Mouse (Mus musculus): ENCODE data around the gene 6430531B16Rik.

The 6430531B16Rik gene

DNA sequence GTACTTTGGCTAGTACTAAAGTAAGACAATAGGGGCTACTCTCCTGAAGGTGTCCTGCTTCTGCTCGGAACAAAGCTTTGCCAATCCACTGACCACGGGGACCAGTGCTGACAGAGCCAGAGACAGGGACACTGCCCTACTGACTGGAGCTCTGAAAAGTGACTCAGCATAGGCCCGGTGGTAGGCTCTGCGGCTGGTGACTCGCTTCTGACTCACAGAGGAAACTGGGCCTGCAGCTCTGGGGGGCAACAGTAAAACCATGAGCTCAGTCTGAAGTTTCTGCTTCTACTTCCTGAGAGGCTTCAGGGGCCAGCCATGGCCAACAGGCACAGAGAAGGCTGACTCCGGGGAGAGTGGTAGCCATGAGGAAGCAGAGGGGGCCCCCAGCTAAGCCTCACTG is 7.1 kb downstream of the 6430531B16Rik start:
- CTCF ChIA-PET = interaction anchor here (0.6 to 2.2 kb wide), 2 partner anchors 20 to 23 kb away, joined by 6 to 7 read pairs; no protein-coding TSS in a partner anchor

DNA sequence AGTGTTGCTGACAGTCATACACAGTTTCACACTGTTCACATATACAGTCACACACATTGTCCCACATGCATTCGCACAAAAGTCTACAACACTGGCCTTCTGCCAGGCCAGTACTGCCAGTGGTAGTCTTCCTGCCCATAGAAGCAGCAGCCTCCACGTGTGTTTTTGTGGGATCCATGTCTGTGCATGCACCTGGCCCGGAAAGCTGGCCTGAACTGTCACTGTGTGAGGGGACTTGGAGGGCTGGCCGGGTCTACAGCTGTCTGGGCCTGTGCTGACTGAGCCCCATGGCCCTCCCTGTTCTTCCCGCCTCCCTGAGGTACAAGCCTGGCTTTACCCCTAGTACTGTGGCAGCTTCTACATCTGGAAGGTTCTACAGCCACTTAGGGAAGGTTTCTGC is 7.6 kb downstream of the 6430531B16Rik start:
- CTCF ChIA-PET = interaction anchor here (2.2 kb wide), 1 partner anchor 24 kb away, joined by 7 read pairs; no protein-coding TSS in a partner anchor

DNA sequence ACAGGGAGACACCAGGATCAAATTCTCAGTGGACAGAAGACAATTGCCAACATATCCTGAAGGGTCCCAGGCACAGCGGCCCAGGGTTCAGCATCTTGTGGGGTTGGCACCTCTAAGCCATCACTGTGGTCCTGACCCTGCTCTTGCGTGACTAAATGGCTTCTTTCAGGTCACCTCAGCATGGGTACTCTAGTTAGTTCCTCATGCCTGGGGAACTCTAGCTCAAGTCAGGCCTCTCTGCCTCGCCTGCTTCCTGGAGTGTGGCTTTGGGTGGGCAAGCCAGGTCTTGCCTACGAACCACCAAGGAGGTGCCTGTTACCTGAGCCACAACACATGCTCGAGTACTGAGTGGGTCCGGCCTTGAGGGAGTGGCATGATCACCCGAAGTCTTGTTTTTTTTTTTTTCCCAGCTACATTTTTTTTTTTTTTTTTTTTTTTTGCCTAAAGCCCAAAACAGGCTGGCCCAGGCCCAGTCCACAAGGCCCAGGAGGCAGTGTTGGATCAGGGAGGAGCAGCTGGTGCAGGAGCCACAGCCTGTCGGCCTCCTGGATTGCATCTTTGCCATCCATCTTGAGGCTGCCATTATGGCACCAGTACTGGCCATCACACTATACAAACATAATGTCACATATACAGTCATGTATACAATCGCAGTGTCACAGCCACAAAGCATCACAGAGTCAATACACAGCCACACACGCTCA is 8.2 kb downstream of the 6430531B16Rik start:
- CTCF ChIA-PET = interaction anchor here (0.8 to 2.2 kb wide), 3 partner anchors 10 to 25 kb away, joined by 3 to 7 read pairs (median 3); no protein-coding TSS in a partner anchor

DNA sequence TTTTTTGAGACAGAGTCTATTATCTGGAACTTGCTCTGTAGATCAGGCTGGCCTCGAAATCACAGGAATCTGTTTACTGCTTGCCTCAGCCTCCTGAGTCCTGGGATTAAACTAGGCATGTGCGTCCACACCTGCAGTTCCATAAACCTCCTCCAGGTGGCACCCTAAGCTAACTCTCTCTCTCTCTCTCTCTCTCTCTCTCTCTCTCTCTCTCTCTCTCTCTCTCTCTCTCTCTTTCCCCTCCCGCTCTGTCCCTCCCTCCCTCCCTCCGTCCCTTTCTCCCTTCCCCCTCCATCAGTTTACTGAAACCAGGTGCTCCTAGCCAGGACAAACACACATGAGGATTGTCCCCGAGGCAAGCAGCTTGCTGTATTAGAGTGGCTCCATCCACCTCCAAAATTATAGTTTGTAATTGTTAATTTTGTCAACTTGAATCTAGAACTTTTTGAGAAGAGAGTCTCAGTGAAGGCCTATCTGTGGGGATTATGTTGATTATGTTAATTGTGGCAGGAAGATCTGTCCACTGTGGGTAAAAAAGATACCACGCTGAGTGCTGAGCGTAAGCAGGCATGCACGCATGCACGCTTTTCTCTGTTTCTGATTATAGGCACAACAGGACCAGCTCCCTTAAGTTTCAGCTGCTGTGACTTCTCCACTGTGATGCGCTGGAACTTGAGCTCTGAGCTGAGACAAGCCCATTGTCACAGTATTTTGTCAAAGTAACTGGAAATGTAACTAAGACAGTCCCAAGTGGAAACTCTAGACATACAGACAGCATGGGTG is 9.0 kb downstream of the 6430531B16Rik start:
- CTCF ChIA-PET = interaction anchor here (0.6 to 2.2 kb wide), 8 partner anchors 10 to 220 kb away, joined by 3 to 11 read pairs (median 3); no protein-coding TSS in a partner anchor

DNA sequence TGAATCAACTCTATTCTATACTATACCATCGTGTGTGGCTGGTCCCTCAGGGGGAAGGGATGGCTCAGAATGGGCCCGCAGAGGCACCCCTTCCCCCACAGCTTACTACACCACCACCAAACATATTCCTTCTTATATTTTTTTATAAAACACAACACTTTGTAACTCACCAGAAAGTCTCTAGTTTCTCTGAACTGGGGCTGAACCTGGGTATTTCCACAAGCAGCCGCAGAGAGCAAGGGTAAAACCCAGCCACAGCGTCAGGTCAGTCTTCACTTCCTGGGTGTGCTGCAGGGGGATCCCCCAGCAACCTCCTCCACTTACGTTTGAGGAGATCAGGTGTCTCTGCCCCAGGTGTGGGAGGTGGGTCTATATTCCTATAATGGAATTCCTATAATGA is 10.1 kb downstream of the 6430531B16Rik start:
- CTCF ChIA-PET = interaction anchor here (0.7 to 1.5 kb wide), 3 partner anchors 19 to 60 kb away, joined by 3 to 4 read pairs (median 4); no protein-coding TSS in a partner anchor

DNA sequence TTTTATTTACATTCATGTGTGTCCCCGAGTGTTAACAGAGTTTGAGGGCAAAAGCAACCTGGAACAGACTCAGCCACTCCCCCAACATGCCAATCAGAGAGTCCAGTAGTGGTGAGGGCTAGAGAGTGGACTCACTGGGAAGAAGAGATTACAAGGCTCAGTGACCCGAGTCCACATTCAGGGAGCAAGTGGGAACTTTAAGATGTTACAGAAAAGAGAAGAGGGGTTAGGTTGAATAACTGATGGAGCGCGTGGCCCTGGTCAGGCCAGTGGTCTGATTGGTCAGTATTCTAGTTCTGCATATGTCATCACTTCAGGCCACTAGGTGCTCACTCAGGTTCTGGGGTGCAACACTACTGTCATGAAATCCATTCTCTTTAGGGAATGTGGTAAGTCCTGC is 11.4 kb downstream of the 6430531B16Rik start:
- CTCF ChIA-PET = interaction anchor here (1.5 kb wide), 1 partner anchor 28 kb away, joined by 4 read pairs; no protein-coding TSS in a partner anchor

DNA sequence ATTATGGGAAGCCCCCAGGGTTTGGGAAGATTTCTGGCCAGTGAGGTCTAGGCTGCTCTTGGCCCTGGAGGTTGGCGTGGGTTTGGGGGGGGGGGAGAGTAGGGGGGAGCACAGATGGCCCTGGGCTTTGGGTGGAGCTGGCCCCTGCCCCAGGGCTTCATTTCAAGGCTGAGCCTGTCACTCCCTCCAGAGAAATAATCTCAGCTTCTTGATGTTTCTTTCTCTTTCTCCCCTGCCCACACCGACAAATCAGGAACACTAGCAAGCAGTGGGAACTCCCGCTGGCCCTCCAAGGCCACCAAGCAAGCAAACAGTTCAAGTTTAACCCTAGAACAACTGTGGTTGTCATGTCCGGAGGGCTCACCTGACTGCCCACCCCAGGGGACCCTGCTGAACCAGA is 14.7 kb downstream of the 6430531B16Rik start:
- CTCF ChIA-PET = interaction anchor here (0.7 to 0.8 kb wide), 2 partner anchors 25 to 100 kb away, joined by 4 to 5 read pairs; no protein-coding TSS in a partner anchor

DNA sequence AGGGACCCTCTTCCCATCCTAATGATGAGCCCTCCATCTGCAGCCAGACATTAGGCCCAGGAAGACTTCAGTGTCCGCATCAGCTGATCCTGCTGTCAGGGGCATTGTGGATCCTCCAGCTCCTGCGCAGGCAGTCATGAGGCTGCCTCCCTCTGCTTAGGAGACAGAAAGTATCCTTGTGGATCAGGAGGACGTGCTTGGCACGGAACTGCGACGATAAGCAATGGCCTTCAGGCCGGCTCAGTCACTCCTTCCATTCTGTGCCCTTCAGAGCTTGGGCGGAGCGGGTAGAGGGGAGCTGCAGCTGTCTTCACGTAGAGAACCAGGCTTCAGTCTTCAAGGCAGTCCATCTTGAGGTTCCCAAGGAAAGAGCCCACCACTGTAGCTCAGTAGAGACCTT is 17.4 kb downstream of the 6430531B16Rik start:
- CTCF ChIA-PET = no interaction called here

DNA sequence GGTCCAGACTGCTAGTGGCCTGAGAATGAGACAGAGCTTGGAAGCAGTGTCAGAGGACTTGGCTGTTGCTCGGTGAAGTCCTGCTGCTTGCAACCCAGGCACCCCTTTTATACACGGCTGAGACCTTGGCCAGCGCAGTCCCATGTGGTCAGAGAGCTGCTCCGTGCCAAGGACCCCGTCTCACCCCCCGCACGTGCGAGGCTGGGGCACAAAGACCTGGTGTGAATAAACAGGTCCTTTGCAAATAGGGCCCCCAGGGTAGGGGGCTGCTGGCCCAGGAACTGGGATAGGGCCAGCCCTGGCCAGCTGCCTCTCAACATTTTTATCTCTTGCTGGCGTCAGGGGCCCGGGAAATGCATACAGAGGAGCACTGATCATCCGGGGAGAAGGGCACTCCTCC is 20.6 kb downstream of the 6430531B16Rik start:
- CTCF ChIA-PET = interaction anchor here (0.6 to 1.1 kb wide), 2 partner anchors 12 to 23 kb away, joined by 3 to 12 read pairs; no protein-coding TSS in a partner anchor

DNA sequence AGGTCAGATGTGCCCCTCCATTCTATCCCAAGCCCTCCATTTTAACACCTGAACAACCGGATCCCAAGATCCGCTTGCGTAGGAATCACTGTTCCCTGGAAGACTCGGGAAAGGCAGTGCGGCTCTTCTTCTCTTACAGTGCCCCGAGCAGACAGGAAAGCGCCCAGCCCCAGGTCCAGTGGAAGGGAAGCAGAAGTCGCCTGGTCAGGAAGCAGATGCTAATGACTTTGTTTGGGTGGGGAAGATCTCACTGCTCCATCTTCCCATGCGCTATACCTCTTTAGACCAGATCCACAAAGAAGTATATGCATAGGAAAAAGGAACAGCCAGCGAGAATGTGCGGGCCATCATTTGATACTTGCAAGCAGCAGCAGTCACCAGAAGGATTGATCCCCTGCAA is 21.1 kb downstream of the 6430531B16Rik start:
- CTCF ChIA-PET = interaction anchor here (1.1 kb wide), 1 partner anchor 12 kb away, joined by 3 read pairs; no protein-coding TSS in a partner anchor

DNA sequence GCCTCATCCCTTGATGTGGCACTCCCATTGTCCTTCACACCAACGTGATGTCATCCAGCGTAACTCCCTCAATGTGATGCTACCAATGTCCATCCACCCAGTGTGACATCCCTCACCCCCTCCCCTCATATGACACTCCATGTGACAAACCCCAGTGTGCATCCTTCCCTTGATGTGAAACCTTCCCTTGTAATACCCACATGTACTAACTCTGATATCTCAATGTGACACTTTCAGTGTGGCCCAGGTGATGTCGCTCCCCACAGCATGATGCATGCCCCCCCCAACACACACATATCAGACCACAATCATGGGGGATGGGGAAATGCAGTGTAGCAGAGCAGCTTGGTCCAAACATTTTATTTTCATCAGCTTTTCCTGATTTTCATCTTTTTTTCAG is 21.9 kb downstream of the 6430531B16Rik start:
- CTCF ChIA-PET = no interaction called here

DNA sequence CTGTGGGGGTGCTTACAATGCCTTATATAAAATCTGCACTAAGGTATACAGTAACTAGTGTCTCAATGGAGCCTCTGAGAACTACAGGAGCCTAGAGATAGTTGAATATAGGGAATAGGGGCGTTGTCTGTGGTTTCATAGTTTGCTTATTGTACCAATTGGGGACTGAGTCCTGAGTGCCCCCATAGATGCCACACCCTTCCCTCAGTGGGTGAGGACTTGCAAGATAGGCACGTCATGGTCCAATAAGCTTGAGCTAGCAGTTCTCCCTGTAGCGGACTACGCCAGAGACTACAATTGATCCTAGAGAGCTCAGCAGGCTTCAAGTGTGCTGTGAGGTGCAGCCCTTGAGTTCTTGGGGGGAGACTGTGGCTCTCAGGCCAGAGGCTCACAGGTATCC is 23.1 kb downstream of the 6430531B16Rik start:
- CTCF ChIA-PET = no interaction called here

DNA sequence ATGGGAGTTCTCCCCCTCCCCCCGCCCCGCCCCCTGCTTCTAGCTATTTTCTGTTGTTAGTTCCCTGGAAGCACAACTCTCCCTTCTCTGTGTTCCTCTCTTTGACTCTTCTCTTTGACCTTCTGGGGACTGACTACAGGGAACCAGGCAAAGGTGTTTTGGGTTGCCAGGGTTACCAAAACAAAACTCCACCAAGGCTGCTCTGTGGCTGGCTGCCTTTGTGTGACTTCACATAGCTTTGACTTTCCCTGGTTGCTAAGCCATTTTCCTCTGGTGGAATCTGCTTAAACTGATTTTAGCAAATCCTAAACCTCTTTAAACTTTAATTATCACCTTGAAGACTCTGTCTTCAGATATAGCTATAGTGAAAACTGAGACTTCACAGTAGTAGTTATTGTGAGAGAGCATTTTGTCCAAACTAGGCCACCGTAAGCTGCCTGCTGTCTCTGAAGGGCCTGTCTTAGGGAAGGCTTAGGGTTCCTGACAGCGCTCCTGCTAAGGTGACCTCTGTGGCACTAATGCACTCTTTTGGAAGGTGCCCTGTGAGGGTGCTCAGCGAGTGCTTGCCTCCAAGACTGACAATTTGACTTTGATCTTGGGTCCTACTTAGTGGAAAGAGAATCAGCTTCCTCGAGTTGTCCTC is 26.4 kb downstream of the 6430531B16Rik start:
- CTCF ChIA-PET = interaction anchor here (0.5 to 0.6 kb wide), 2 partner anchors 138 to 151 kb away, joined by 3 to 4 read pairs; no protein-coding TSS in a partner anchor

DNA sequence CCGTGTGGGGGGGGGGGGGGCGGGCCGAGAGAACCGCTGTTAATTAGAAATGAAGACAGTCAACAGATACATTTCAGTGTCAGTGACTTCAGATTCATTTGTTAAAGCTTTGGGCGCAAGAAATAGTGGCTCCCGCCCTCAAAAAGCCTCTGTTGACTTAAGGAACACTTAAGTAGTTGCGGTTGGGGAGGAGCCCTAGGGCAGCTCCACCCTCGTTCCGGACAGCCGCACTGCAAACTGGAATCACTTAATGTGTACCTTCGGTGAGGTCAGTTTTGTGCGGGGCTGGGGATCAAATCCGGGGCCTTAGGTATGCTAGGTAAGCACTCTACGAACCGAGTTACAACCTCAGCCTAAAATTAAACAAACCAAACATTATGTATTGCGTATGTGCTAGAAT is 27.5 kb downstream of the 6430531B16Rik start:
- CTCF ChIA-PET = interaction anchor here (0.6 to 0.7 kb wide), 2 partner anchors 20 to 48 kb away, joined by 6 read pairs; no protein-coding TSS in a partner anchor

DNA sequence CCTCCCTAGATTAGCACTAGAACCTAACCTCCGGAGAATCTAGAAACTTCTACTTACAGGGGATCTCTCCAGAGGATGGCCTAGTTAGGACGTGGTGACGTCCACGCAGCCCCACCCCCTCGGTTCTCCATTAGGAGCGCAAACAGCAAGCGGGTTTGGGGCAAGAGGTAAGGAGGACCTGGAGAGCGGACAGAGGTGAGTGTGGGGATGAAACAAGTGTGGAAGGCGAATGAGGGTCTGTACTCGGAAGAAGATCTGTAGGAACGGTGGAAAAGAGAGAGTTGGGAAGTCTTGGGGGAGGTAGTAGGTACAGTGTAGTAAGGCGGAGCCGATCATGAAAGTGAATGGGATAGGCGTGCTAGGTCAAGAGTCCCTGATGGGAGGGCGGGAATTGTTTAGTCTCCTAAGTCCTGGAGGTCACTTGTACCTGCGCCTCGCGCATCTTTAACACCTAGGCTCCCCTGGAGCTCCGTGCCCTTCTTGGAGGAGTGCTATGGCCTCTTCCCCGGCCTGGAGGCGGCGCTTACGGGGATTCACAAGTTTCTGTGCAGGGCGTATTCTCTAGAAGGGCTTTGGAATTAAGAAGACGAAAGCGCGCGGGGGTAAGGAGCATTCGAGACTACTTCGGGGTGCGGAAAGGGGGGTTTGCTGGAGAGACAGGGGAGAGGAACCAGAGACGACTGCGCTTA is 28.1 kb downstream of the 6430531B16Rik start:
- CTCF ChIA-PET = no interaction called here

DNA sequence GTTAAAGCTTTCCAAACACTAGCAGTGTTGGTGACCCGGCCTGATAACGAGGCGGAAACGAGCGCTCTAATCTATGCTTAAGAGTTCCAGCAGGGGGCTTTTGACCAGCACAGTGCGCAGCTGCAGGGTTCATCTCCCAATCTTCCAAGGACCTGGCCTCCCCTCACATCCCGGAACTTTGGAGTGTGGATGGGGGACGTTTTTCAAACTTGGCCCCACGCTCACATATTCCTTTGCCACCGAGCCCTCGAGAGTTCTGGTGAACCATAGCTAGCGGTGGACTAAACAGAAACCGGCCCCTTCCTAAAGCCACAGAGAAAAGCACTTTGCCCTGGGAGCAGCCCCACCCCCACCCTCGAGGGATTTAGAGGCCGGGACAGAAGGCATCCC is 28.7 kb downstream of the 6430531B16Rik start:
- CTCF ChIA-PET = no interaction called here

DNA sequence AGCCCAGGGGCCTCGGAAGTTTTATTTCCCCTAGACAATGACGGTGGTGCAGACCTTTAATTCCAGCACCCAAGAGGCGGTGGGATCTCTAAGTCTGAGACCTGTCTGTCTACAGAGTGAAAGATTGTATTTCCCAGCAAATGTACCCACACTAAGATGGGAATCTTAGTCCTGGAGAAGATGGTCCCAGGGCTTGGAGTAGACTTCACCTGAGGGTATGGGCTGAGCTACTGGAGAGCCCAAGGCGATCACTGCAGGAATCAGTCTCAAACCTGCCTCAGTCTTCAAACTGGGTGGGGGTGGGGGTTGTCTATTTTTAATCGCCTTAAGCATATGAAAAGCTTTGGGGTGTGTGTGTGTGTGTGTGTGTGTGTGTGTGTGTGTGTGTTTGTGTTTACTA is 32.5 kb downstream of the 6430531B16Rik start:
- CTCF ChIA-PET = interaction anchor here (0.6 kb wide), 1 partner anchor 72 kb away, joined by 3 read pairs; no protein-coding TSS in a partner anchor

DNA sequence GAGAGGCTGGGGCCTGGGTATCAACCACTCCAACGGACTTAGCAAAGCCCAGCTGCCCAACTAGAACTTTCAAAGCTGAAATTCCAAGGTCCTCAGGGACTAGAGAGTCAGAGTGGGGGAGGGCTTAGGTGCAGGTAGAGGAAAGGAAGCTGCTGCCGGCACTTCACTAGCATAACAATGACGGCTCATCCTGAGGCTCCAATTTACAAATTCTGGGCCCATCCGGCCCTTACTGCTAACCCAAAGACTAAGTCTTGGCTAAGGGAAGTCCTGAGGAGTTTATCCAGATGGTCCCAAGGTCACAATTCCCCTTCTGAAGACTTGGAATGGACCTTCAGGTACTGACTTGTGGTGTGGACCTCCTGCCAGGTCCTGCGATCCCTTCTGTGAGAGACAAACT is 33.0 kb downstream of the 6430531B16Rik start:
- CTCF ChIA-PET = interaction anchor here (0.6 kb wide), 1 partner anchor 72 kb away, joined by 3 read pairs; no protein-coding TSS in a partner anchor

DNA sequence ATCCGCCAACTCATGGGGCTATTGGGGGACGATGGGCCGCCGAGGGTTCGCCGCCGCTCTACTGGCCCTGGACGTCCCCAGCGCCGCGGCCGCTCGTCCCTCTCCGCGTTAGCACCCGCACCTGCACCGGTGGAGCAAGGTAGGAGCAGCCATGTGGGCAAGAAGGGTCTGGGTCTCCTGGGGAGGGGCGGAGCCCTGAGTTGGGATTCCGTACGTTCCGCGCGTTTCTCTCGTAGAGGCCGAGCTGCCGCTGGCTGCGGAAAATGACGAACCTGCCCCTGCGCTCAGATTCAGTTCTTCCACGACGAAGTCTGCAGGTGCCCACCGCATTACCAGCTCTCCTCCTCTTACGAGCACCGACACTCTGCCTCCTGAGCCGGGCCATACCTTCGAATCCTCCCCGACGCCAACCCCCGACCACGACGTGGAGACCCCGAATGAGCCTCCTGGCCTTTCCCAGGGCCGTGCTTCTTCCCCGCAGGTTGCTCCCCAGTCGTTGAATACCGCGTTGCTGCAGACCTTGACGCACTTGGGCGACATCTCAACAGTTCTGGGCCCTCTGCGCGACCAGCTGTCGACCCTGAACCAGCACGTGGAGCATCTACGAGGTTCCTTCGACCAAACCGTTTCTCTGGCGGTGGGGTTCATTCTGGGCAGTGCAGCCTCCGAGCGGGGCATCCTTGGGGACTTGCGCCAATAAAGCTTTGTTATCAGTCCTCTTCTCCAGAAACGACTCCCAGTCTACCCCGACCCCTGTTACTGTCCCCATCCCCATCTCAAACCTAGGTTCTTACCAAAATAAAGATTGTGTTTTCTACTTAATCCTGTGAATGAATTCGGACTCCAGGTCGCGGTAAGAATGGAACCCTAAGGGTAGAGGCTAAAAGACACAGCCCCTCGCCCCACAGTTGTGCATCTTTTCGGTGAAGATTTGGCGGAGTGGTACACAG is 34.0 kb downstream of the 6430531B16Rik start:
- CTCF ChIA-PET = no interaction called here
